Mouse (Mus musculus): ENCODE results near the gene Pitpnb.

Pitpnb gene

DNA sequence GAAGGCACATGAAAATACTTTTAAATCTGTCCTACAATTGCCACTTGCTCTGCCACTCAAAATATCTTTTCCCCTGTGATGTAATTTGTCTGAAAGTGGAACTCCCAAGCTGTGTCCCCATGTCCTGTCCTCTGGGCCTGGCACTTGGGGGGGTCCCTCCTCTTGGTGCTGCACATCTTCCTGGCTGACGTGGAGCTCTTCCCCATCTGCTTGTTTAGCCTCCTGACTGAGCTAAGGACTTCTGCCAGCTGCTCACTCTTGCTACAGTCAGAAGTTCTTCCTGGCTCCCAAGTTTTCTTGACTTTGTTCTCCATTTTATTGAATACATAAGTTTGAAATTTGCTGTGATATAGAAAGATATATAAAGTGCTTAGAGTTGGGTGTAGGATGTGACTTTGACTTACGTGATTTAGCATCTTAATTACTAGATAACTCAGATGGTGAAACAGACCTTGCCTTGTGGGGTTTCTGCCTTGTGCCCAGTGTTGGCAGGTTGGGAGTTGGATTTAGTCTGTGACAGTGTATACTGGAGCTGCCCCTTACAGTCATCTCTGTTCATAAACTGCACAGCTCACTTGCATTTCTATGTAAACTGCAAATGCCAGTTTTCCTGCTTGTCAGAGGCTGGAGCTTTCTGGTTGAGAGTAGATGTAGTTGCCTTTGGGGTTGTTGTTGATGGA is 14.3 kb downstream of the Pitpnb start:
- no peak for DNase-seq (ENCODE audit: extremely low read depth, low read depth, low spot score)

DNA sequence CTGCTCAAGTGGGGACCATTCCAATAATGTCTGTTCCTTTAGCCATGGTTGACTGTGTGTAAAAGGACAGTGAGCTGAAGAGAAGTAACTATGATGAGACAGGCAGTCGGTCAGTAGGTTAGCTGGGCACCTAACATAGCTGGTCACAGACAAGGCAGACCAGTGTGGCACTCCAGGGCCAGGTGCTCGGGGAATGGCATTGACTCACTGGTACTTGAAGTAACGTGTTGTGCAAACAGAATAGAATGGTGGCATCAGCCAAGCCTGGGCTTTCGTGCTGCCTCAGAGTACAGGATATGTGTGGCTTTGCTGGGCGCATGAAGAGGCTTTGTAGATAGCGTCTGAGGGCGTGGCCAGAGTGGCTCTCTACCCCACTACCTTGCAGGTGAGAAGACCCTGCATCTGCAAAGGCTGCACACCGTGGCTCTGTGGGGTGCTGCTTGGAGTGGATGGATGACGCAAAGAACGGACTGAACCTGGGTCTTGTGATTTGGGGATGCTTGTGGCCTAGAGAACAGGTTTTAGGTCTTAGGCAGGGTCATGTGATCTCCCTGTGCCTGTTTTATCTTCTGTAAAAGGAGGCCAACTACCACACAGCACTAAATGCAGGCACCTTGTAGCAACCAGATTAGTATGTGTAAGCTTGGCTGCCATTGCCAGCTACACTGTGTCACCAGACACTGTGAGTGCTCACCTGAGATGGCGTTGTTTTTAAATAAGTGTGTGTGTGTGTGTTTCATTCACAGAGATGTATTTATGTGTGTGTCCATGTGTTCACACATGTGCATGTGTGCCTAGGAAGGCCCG is 26.5 kb downstream of the Pitpnb start:
- DNase-seq (ENCODE audit: extremely low read depth, low read depth, low spot score), result no peak

DNA sequence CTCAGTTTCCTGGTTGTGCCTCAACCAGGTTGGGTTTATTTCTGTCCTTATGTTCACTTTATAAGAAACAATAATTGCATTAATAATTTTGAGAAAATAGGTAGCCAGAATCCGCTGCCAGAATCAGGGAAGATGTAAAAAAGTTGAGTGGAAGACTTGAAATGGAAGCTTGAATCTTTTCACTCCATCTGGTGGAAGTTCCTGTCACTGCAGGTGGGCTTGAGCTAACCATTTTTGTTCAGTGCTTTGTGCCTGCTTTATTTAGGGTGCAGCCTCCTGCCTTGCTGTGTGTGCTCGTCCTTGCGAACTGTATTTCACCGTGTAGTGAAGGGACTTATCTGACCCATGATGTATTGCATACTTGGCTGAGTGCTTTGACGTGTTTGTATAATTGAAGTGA is 30.0 kb downstream of the Pitpnb start:
- DNase-seq (ENCODE audit: extremely low read depth, low read depth, low spot score), result no peak

DNA sequence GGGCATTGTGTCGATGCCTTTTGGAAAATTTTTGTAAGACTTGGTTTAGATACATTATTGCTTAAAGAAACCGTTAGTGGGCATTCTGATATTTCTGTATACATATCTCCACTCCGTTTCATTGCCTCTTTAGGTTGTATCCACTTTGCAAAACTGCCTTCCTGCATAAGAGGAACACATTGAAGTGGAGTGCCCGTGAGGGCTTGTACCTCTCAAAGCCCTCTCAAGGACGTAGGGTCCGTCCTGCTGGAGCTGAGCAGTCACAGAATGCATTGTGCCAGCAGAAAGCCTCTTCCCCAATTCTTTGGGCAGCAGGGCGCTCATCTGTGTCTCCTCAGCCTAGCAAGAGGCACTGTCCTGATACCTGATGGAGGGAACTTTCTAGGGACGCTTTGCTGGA is 30.5 kb downstream of the Pitpnb start:
- DNase-seq (ENCODE audit: extremely low read depth, low read depth, low spot score), result no peak

DNA sequence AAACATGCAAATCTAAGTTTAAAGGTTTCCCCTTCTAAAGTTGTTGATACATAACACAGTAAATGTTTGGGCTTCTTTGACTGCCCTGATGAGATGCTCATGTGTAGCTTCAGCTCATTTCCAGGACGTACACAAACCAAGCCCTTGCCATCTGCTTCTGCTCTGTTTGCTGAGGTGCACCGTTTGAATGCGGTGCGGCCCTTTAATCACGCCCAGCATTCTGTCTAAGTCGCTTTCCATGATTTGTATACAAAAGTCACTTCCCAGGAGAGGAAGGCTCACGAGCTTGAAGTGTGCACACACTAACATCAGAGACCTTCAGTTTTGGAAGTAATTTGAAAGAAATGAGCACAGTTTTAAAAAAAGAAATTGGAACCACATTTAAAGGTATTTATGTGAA is 31.3 kb downstream of the Pitpnb start:
- DNase-seq (ENCODE audit: extremely low read depth, low read depth, low spot score), result no peak

DNA sequence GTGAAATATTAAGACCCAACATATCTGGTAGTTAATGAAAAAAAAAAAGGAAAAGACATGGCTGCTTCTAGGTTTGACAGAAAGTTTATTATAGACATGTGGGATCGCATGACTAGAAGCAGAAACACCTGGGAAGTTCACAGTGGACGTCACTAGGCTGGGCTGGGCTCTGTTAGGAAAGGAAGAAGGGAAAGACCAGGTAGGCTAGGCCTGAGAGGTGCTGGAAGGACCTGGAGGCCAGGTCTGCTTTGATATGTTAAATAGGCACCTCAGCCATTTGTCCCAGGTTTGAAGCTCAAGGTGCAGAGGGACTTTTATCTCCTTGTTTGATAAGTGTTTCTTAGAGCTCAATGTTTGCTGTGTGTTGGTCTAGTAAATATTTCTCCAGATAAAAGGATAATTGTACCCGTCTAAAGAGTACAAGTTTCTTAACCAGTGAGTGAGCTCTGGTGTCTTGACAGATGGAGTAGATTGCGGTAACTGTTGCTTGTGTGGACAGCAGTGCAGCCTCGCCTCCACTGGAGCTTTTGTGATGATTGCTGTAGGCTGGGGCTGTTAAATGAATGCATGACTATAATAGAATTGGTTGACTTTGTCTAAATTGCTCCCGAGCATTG is 33.0 kb downstream of the Pitpnb start:
- no peak for DNase-seq (ENCODE audit: extremely low read depth, low read depth, low spot score)

DNA sequence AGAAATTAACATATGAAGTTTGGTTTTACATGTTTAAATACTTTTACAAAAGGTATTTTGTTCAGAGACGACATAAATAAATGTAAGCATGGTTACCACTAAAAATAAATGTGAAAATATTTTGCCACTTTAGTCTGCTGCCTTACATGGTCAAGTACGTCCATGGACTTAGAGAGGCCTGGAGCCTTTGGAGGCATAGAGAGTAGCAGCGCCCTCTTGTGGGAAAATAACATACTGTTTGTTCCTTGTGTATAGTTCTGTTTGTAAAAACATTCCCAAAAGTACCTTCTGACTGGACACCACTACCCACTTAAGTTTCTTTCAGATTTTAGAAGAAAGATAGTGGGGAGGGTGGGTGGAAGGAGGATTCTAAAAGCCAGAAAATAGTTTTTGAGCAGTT is 34.0 kb downstream of the Pitpnb start:
- no peak for DNase-seq (ENCODE audit: extremely low read depth, low read depth, low spot score)

DNA sequence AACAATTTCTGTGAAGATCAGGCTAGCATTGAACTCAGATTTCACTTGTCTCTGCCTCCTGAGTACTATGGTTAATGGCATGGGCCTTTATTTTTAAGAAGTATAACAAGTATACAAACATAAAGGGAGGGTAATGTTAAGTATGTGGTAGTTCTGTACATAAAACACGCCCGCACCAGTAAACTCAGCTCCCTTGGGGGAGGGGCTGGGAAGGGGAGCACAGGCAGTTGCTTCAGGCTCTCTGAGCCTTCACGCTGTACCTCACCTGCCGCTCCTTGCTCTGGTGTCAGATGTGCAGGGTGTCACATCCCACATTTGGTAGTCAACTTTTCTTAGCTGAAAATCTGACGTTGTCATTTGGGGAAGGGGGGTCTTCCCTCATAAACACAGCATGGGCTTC is 35.6 kb downstream of the Pitpnb start:
- no peak for DNase-seq (ENCODE audit: extremely low read depth, low read depth, low spot score)

DNA sequence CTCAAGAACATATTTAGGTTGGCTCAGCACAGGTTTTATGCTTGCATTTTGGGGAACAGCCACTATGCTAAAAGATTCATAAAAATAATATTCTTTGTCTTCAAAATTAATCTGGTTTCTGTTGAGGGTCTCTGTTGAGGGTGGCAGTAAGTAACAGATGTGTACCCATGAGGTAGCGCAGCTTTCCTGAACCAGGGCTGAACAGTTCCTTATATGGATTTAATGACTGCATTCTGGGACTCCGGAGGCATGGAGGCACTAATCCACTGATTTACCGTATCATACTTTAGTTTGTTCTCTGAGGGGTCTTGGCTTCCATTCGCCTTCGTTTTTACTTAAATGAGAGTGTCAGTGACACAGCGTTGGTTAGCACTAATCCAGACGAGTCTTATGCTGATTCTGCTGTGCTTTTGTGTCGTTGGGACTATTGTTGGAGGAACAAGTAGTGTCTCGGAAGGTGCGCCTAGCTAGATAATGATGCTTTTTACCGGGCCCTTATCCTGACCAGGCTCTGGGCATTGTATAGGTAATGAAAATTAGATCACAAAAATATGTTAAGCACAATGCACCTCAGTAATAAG is 37.5 kb downstream of the Pitpnb start:
- DNase-seq (ENCODE audit: extremely low read depth, low read depth, low spot score), result no peak

DNA sequence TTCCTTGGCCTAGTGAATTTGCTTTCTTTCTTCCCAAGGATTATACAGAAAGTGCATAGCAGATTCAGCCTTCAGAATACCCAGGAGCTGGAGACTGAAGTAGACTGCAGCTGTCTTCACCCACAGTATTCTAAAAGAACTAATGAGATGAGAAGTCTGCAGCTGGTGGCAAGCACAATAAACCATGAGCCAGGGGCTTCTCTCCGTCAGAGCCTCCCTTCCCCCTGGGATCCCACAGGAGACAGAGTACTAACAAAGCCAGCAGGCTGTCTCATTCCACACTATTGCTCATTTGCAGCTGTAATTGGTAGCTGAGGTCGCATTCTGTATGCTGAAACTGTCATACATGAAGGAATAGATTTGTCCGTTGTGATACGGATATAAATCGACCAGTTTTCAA is 38.0 kb downstream of the Pitpnb start:
- DNase-seq (ENCODE audit: extremely low read depth, low read depth, low spot score), result no peak

DNA sequence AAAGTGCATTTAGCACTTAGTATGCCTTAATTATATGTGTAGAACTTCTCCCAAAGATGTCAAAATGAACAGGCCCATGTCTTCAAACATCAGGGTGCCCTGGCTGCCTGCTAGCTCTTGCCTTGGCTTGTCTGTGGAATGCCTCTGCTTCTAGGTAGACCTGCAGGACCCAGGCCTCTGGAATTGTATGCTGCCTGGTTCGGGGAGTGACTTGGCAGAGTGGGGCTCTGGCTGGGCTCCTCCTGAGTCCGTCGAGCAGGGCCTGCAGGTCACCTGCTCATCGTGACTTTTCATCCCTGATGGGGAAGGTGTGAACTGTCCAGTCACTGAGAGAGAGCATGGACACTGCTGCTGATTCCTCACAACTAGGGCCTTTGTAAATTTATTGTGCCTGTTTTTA is 45.1 kb downstream of the Pitpnb start:
- DNase-seq (ENCODE audit: extremely low read depth, low read depth, low spot score), result no peak

DNA sequence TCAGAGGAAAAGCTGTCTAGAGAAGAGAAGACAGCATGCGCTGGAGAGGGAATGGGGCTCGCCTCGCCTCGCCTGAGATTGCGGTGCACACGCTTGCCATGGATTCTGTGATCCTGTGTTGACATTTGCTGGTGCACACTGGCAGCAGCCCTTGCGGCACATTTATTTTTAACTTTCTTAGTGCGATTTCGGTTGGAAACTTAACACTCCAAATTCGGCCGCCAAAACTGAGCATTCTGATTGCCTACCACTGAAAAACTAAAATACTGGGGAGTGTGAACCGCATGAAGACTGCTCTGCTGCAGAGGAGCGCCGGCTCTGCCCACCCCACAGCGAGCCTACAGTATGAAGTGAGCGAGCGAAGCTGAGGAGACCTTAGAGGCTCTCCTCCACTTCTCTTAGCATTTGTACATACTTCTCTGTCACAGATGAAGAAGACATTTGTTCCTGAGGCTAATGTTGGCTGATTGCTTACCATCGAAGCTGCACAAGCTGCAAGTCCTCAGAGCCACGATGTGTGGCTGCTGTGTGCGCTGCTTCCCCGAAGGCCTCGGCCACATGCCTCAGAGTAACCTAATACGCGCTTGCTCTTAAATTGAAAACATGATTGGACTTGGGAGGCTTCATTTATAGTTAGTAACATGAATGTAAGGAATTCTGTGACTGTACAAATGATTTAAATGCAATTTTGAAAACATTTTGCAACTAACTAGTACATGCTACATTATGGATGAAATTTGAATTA is 45.9 kb downstream of the Pitpnb start:
- no peak for DNase-seq (ENCODE audit: extremely low read depth, low read depth, low spot score)

DNA sequence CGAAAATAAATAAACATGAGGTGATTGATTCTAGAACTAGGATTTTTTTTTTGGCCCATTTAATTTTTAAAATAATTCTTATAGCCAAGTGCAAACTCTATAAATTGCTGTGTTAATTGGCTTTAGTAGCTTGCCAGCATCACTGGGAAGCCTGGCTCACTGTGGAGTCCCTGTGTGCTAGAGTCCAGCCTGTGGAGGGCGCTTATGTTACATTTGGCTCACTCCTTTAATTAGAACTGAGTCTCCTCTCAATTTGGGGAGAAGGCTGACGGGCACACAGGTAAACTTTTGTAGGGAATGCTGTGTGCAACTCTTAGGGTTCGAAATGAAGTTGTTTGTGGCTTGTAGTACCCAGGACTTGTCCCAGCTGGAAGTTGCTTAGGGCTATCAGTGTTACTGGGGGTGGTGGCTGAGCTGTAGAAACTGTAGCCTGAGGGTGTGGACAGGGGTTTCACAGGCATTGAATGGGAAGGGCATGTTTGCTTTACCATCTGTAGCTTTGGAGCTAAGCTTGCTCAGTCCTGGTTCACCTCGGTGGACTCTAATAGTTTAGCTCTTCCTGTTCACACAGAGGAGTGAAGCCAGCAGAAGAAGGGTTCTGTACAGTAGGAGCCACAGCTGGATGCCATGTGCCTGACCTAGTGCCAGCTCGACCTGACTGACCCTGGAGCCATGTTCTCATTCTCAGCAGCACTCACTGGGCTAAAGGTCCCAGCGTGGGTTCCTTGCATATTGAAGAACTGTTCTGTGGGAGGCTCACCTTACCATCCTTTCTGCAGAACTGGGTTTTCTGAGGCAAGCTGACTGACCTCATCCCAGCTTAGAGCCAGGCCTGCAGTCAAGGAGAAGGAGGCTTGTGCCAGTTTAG is 47.8 kb downstream of the Pitpnb start:
- DNase-seq (ENCODE audit: extremely low read depth, low read depth, low spot score), result peak; percentile 56

DNA sequence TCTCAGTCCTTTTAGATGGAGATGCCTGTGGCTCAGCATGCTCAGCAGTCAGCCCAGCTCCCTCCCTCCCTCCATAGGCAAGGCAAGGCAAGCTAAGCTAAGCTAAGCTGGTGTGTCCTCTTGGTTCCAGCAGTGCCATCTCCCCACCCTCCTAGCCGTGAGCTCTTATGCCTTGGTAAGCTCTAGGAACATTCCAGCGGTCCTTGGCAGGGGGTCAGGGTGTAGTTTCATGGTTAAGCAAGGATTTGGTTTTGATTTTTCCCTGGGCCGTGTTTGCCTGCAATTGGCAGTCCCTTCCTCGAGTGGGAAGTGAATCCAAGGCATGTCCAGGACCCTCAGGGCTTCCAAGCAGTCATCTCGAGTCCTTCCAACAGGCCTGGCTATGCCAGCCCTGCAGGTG is 52.8 kb downstream of the Pitpnb start:
- DNase-seq (ENCODE audit: extremely low read depth, low read depth, low spot score), result peak; percentile 70

DNA sequence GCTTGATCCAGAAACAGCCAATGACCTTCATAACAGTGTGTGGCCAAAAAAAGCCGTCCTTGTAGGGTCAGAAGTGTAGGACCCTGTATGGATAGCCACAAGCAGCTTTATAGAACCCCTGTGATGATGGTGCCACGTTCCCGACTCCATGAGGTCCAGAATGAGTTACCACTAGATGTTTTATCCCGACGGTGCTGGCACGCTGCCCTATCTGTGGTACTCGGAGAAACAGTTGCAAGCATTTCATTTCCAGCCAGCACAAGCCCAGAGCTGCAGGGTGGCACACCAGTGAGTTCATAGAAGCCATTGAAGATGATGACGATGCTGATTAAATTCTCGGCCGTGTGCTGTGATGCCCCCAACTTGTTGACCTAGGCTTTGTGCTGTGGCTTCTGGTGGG is 60.3 kb downstream of the Pitpnb start:
- no peak for DNase-seq (ENCODE audit: extremely low read depth, low read depth, low spot score)

DNA sequence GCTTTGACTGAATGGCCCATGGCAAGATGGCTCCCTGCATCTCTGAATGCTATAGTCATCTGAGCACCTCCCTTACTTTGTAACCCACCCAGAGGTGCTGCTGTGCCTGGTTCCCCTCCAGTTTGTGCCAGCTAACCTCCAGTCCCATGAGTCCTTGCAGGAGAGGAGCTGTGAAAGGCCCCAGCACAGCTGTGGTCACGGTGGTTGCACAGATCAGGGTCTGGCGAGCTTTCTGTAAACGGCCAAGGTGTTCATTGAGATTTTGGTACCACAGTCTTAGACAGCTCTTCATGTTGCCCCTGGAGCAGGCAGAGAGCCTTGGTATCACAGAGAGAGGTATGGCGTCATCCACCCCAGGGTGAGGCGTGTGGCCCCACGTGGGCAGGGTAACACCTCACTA is 60.9 kb downstream of the Pitpnb start:
- DNase-seq (ENCODE audit: extremely low read depth, low read depth, low spot score), result no peak

DNA sequence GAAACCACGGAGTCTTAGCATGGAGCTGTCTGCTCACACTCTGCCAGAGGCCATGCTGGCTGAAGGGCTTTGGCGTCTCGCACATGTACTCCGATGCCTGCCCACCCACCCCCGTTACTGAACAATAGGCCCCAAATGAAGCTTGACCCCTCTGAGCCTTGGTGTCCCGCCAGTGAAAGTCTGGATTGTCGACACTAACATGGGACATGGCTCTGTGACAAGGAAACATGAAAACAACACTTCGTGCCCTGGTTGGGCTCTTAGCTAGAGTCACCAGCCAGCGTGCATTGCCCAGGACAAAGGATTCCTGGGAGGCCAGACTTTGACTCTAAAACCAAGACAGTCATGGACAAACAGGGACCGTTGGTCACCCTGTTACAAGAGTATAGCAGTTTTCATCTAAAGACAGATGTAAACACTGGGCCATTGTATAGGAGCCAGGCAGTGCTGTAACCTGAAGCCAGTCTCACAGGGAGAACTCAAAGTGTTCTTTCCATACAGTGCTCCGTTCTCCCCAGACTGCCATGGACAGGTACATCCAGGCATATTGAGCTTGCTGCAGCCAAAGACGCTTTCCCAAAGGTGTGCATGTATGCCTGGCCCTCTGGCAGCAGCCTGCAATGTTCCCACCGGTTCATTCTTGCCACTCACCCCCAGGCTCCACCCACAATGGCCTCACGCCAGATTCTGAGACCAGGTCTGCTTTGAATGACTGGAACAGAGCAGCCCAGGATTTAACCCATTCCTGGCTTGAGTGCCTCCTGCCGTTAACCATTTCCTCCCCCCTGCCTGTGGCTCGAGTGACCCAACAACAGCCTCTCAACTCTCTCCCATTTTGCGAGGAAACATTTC is 63.0 kb downstream of the Pitpnb start:
- no peak for DNase-seq (ENCODE audit: extremely low read depth, low read depth, low spot score)

DNA sequence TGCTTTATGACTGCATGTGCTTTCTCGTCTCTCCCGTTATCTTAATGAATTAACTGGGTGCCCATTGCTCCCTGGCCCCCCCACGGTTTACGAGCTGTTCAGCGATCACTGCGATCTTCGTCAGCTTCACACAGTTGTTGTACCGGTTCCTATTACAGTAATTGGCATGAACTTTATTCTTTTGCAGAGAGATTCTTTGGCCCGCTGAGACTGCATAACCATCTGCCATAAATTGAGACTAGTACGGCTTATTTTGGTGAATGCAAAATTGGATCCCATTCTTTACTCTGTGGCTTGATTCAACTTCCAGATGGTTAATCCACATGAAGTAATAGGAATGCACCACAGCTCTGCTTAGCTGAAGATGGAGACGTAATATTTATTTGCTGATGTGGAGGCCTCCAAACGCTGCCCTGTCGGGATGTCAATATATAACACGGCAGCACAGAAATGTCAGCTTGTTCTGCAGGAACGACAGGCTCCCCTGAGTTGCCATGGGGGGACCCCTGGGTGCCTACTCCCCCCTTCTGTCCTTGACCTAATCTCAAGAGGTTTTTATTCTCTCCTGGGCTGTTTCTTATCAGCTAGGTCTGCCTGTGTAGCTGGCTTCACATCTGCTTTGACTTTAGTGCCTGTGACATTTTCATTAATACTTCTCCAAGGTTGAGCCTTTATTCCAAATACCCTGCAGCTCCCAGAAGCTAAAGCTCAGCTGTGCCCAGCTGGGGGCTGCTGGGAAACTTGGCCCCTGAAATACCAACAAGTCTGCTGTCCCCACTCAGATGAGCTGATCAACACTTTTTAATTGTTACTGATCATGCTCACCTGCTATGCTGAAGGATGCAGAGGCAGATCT is 63.9 kb downstream of the Pitpnb start:
- no peak for DNase-seq (ENCODE audit: extremely low read depth, low read depth, low spot score)

Measured in fat pad, adult 2 months (tissue).